Mouse (Mus musculus): ENCODE measurements around the gene Tgfb2.

DNA sequence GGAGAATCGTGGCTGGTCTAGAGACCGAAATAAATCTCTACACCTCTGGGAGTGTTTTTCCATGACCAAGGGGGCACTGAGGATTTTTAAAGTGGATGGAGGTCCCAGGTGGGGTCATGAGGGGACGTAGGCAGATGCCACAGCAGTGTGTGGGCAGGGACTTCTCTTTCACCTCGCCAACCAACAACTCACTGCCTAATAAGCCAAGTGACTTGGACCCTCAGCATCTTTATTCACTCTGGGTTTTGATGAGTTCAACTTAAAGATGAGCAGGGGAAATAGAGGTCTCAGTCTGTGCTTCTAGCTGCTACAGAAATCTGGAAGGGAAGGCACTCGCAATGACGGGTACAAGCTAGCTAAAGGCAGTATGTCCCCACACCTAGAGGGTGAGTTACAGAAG lies 74.3 kb downstream of the Tgfb2 start:
- no peak for TF ChIP-seq POLR2A (IDR thresholded peaks at IDR 0.05; ENCODE audit: borderline replicate concordance, control insufficient read depth, low read depth, low read length)
- no peak for TF ChIP-seq CTCF (IDR thresholded peaks at IDR 0.05; ENCODE audit: control insufficient read depth, insufficient read depth, low read length)
